Mouse (Mus musculus) MEL (cell line): ENCODE data around the gene Pidd1. TPM values are rescaled to one million over a fixed set of nuclear protein-coding genes. Genes with fewer than 3 reads are reported as not detected.
A peak's percentile ranks its signal among the peaks of the same experiment; 100 is the strongest.

Experiments used
- DNase-seq: peaks from one replicate; pipeline ENCODE4 v3.0.0; 2011; ENCODE audit warnings: low read depth, low spot score
- H3K27ac ChIP-seq: 2 replicates; pipeline ENCODE4 v1.5.1; 2012; ENCODE audit warnings: low read depth, mild to moderate bottlenecking, control low read depth, low read length, moderate library complexity; ENCODE audit not compliant: control insufficient read depth
- H3K27me3 ChIP-seq, 2 experiments: fragments of 150-350 bp in 1 of 2; sonication (generic) in 1 of 2; 2 replicates each; pipeline ENCODE4 v1.6.1; 2012; ENCODE audit warnings: low read length in 2 of 2, mild to moderate bottlenecking in 2 of 2, improper control_type of control experiment in 1 of 2, moderate library complexity in 1 of 2; ENCODE audit not compliant: insufficient read depth in 2 of 2, control insufficient read depth in 1 of 2
- H3K36me3 ChIP-seq, 2 experiments: 2 replicates each; pipeline ENCODE4 v1.6.1; 2012 to 2014; ENCODE audit warnings: low read length in 2 of 2, improper control_type of control experiment in 1 of 2, inconsistent platforms in 1 of 2, mild to moderate bottlenecking in 1 of 2; ENCODE audit not compliant: insufficient read depth in 2 of 2, control insufficient read depth in 1 of 2
- H3K4me1 ChIP-seq, 2 experiments: fragments of 150-350 bp in 1 of 2; sonication (generic) in 1 of 2; 2 replicates each; pipeline ENCODE4 v1.6.1; 2012; ENCODE audit warnings: low read length in 2 of 2, improper control_type of control experiment in 1 of 2, mild to moderate bottlenecking in 1 of 2; ENCODE audit not compliant: insufficient read depth in 2 of 2, control insufficient read depth in 1 of 2
- H3K4me3 ChIP-seq, 2 experiments: fragments of 150-350 bp in 1 of 2; sonication (generic) in 1 of 2; 2 replicates each; pipeline ENCODE4 v1.5.1; 2012; ENCODE audit warnings: low read depth in 2 of 2, low read length in 2 of 2, mild to moderate bottlenecking in 2 of 2, moderate library complexity in 2 of 2, control low read depth in 1 of 2, improper control_type of control experiment in 1 of 2; ENCODE audit not compliant: control insufficient read depth in 1 of 2, insufficient read depth in 1 of 2
- H3K79me2 ChIP-seq: 2 replicates; pipeline ENCODE4 v1.6.1; 2012; ENCODE audit warnings: mild to moderate bottlenecking, low read length, moderate library complexity; ENCODE audit not compliant: control insufficient read depth, poor library complexity, insufficient read depth
- H3K9ac ChIP-seq: 2 replicates; pipeline ENCODE4 v1.6.1; 2012; ENCODE audit warnings: low read depth, mild to moderate bottlenecking, control low read depth, low read length, moderate library complexity; ENCODE audit not compliant: control insufficient read depth, poor library complexity, severe bottlenecking
- H3K9me3 ChIP-seq: fragments of 150-350 bp; sonication (generic); replicated peaks from 2 replicates; pipeline ENCODE4 v1.6.1; 2012; ENCODE audit warnings: mild to moderate bottlenecking, low read length, improper control_type of control experiment, moderate library complexity; ENCODE audit not compliant: insufficient read depth
- BHLHE40 ChIP-seq: IDR thresholded peaks from 2 replicates; pipeline ENCODE4 v1.6.1; 2012; ENCODE audit warnings: low read depth, mild to moderate bottlenecking, inconsistent platforms, low read length, improper control_type of control experiment, borderline replicate concordance
- CHD1 ChIP-seq: IDR thresholded peaks from 2 replicates; pipeline ENCODE4 v1.6.1; 2012; ENCODE audit warnings: low read depth, mild to moderate bottlenecking, inconsistent platforms, low read length, improper control_type of control experiment
- CHD2 ChIP-seq: IDR thresholded peaks from 2 replicates; pipeline ENCODE4 v1.6.1; 2011; ENCODE audit warnings: low read length, improper control_type of control experiment
- CTCF ChIP-seq, 3 experiments: IDR thresholded peaks in 2 of 3; conservative IDR thresholded peaks in 1 of 3; 2 replicates each; pipeline ENCODE4 v1.5.1; 2011 to 2012; ENCODE audit warnings: low read length in 3 of 3, low read depth in 2 of 3, mild to moderate bottlenecking in 2 of 3, improper control_type of control experiment in 1 of 3, inconsistent platforms in 1 of 3, mixed read lengths in 1 of 3, moderate library complexity in 1 of 3; ENCODE audit not compliant: control insufficient read depth in 1 of 3, insufficient read depth in 1 of 3, poor library complexity in 1 of 3, severe bottlenecking in 1 of 3
- E2F4 ChIP-seq: IDR thresholded peaks from 2 replicates; pipeline ENCODE4 v1.6.1; 2011; ENCODE audit warnings: low read depth, low read length, improper control_type of control experiment, borderline replicate concordance
- ELF1 ChIP-seq: IDR thresholded peaks from 2 replicates; pipeline ENCODE4 v1.6.1; 2014; ENCODE audit warnings: low read depth, mild to moderate bottlenecking, inconsistent platforms, low read length, improper control_type of control experiment, moderate library complexity
- EP300 ChIP-seq, 2 experiments: IDR thresholded peaks; 2 replicates each; pipeline ENCODE4 v1.6.1; 2011; ENCODE audit warnings: improper control_type of control experiment in 2 of 2, low read length in 2 of 2, low read depth in 1 of 2, mild to moderate bottlenecking in 1 of 2
- ETS1 ChIP-seq: IDR thresholded peaks from 2 replicates; pipeline ENCODE4 v1.6.1; 2012; ENCODE audit warnings: low read depth, mild to moderate bottlenecking, inconsistent platforms, low read length, improper control_type of control experiment, moderate library complexity
- GABPA ChIP-seq: IDR thresholded peaks from 2 replicates; pipeline ENCODE4 v1.6.1; 2012; ENCODE audit warnings: low read depth, mild to moderate bottlenecking, inconsistent platforms, low read length, improper control_type of control experiment, moderate library complexity
- GATA1 ChIP-seq: IDR thresholded peaks from 2 replicates; pipeline ENCODE4 v1.6.1; 2011; ENCODE audit warnings: low read depth, low read length, improper control_type of control experiment
- HCFC1 ChIP-seq: IDR thresholded peaks from 2 replicates; pipeline ENCODE4 v1.6.1; 2012; ENCODE audit warnings: low read depth, mild to moderate bottlenecking, inconsistent platforms, low read length, improper control_type of control experiment, moderate library complexity
- KAT2A ChIP-seq: conservative IDR thresholded peaks from 2 replicates; pipeline ENCODE4 v1.6.1; 2012; ENCODE audit warnings: low read depth, low read length, improper control_type of control experiment, inconsistent platforms
- MAFK ChIP-seq: IDR thresholded peaks from 2 replicates; pipeline ENCODE4 v1.6.1; 2011; ENCODE audit warnings: low read depth, mild to moderate bottlenecking, low read length, improper control_type of control experiment, borderline replicate concordance
- MAX ChIP-seq: IDR thresholded peaks from 2 replicates; pipeline ENCODE4 v1.6.1; 2011; ENCODE audit warnings: low read length, improper control_type of control experiment
- MAZ ChIP-seq: IDR thresholded peaks from 2 replicates; pipeline ENCODE4 v1.6.1; 2012; ENCODE audit warnings: low read depth, mild to moderate bottlenecking, inconsistent platforms, low read length, improper control_type of control experiment
- MEF2A ChIP-seq: IDR thresholded peaks from 2 replicates; pipeline ENCODE4 v1.6.1; 2014; ENCODE audit warnings: low read depth, mild to moderate bottlenecking, inconsistent platforms, low read length, improper control_type of control experiment; ENCODE audit not compliant: poor library complexity, insufficient replicate concordance, severe bottlenecking; ENCODE audit errors: extremely low read depth
- MXI1 ChIP-seq: IDR thresholded peaks from 2 replicates; pipeline ENCODE4 v1.6.1; 2011; ENCODE audit warnings: mild to moderate bottlenecking, low read depth, low read length, improper control_type of control experiment
- MYB ChIP-seq: IDR thresholded peaks from 2 replicates; pipeline ENCODE4 v1.6.1; 2011; ENCODE audit warnings: mild to moderate bottlenecking, low read depth, low read length, improper control_type of control experiment
- MYC ChIP-seq: IDR thresholded peaks from 2 replicates; pipeline ENCODE4 v1.6.1; 2011; ENCODE audit warnings: low read depth, mild to moderate bottlenecking, low read length, improper control_type of control experiment, moderate library complexity
- NELFE ChIP-seq: IDR thresholded peaks from 2 replicates; pipeline ENCODE4 v1.6.1; 2011; ENCODE audit warnings: low read depth, low read length, improper control_type of control experiment
- NRF1 ChIP-seq: IDR thresholded peaks from 2 replicates; pipeline ENCODE4 v1.6.1; 2014; ENCODE audit warnings: low read depth, mild to moderate bottlenecking, inconsistent platforms, low read length, improper control_type of control experiment, moderate library complexity; ENCODE audit not compliant: poor library complexity, insufficient read depth, severe bottlenecking
- POLR2A ChIP-seq, 2 experiments: IDR thresholded peaks; 2 replicates each; pipeline ENCODE4 v1.6.1; 2011 to 2012; ENCODE audit warnings: low read length in 2 of 2, mild to moderate bottlenecking in 2 of 2, control low read depth in 1 of 2, improper control_type of control experiment in 1 of 2, low read depth in 1 of 2, moderate library complexity in 1 of 2; ENCODE audit not compliant: control insufficient read depth in 1 of 2, insufficient read depth in 1 of 2, poor library complexity in 1 of 2
- POLR2AphosphoS2 ChIP-seq: IDR thresholded peaks from 2 replicates; pipeline ENCODE4 v1.6.1; 2011; ENCODE audit warnings: low read length, improper control_type of control experiment
- POLR2AphosphoS5 ChIP-seq: IDR thresholded peaks from 2 replicates; pipeline ENCODE4 v1.6.1; 2012; ENCODE audit warnings: low read depth, borderline replicate concordance, mild to moderate bottlenecking, inconsistent platforms, low read length, moderate library complexity, mixed read lengths
- RAD21 ChIP-seq: IDR thresholded peaks from 2 replicates; pipeline ENCODE4 v1.6.1; 2011; ENCODE audit warnings: mild to moderate bottlenecking, low read depth, low read length, improper control_type of control experiment
- RCOR1 ChIP-seq: IDR thresholded peaks from 2 replicates; pipeline ENCODE4 v1.6.1; 2012; ENCODE audit warnings: low read depth, mild to moderate bottlenecking, inconsistent platforms, low read length, improper control_type of control experiment
- SIN3A ChIP-seq: IDR thresholded peaks from 2 replicates; pipeline ENCODE4 v1.6.1; 2012; ENCODE audit warnings: low read length, improper control_type of control experiment, inconsistent platforms
- SMC3 ChIP-seq: IDR thresholded peaks from 2 replicates; pipeline ENCODE4 v1.6.1; 2011; ENCODE audit warnings: low read depth, low read length, improper control_type of control experiment
- TAL1 ChIP-seq: IDR thresholded peaks from 2 replicates; pipeline ENCODE4 v1.6.1; 2012; ENCODE audit warnings: mild to moderate bottlenecking, inconsistent platforms, low read length, moderate library complexity, mixed read lengths
- TBP ChIP-seq: IDR thresholded peaks from 2 replicates; pipeline ENCODE4 v1.8.0; 2011; ENCODE audit warnings: low read depth, low read length, improper control_type of control experiment
- TCF12 ChIP-seq: IDR thresholded peaks from 2 replicates; pipeline ENCODE4 v1.6.1; 2014; ENCODE audit warnings: low read depth, mild to moderate bottlenecking, inconsistent platforms, low read length, improper control_type of control experiment, moderate library complexity
- UBTF ChIP-seq: IDR thresholded peaks from 2 replicates; pipeline ENCODE4 v1.6.1; 2012; ENCODE audit warnings: low read depth, mild to moderate bottlenecking, inconsistent platforms, low read length, improper control_type of control experiment, moderate library complexity, borderline replicate concordance; ENCODE audit not compliant: insufficient read depth
- USF1 ChIP-seq: IDR thresholded peaks from 2 replicates; pipeline ENCODE4 v1.6.1; 2014; ENCODE audit warnings: low read depth, mild to moderate bottlenecking, inconsistent platforms, low read length, improper control_type of control experiment, moderate library complexity
- USF2 ChIP-seq, 2 experiments: IDR thresholded peaks; 2 replicates each; pipeline ENCODE4 v1.6.1; 2011 to 2012; ENCODE audit warnings: improper control_type of control experiment in 2 of 2, low read length in 2 of 2, borderline replicate concordance in 1 of 2, inconsistent platforms in 1 of 2, low read depth in 1 of 2, mild to moderate bottlenecking in 1 of 2; ENCODE audit not compliant: insufficient read depth in 1 of 2
- ZC3H11A ChIP-seq: IDR thresholded peaks from 2 replicates; pipeline ENCODE4 v1.6.1; 2012; ENCODE audit warnings: low read depth, mild to moderate bottlenecking, inconsistent platforms, low read length, improper control_type of control experiment
- ZMIZ1 ChIP-seq: IDR thresholded peaks from 2 replicates; pipeline ENCODE4 v1.6.1; 2012; ENCODE audit warnings: low read depth, mild to moderate bottlenecking, inconsistent platforms, low read length, improper control_type of control experiment, moderate library complexity
- ZNF384 ChIP-seq: IDR thresholded peaks from 2 replicates; pipeline ENCODE4 v1.6.1; 2012; ENCODE audit warnings: low read depth, mild to moderate bottlenecking, inconsistent platforms, low read length, improper control_type of control experiment
- polyA plus RNA-seq, 2 experiments: library from polyadenylated mRNA; stranded (reverse) in 1 of 2; unstranded in 1 of 2; fragments of >175 nt in 1 of 2; fragments of >200 nt in 1 of 2; gene quantifications; 2 replicates each; pipeline versions ENCODE4 v1.2.1 to v1.2.4; 2012; ENCODE audit warnings: low replicate concordance in 2 of 2, low read depth in 1 of 2; ENCODE audit not compliant: insufficient read length in 2 of 2, insufficient read depth in 1 of 2, missing spikeins in 1 of 2
- total RNA-seq: library from RNA; depleted of rRNA; stranded (reverse); fragments of 300-350 nt; gene quantifications from 2 replicates; pipeline ENCODE4 v1.2.3, GENCODE M21; 2012; rRNA removed

The Pidd1 gene
- total RNA-seq (5.0 and 6.4 TPM in 2 replicates), polyA plus RNA-seq (10 to 100 TPM in 1 of 2 experiments, not detected in 1; 27.2 TPM)

GRCm38 (mm10) chr7:141443828-141444237, at the start of gene Pidd1:
TSS of gene Pidd1 (minus strand) at chr7:141444025.
- DNase-seq, result peak; percentile 91
- H3K79me2 ChIP-seq, result peaks cover 36% of the 10 kb centered on the region
- peaks cover 0 to 19% of the 10 kb centered on the region in 2 experiments; a peak in 2 of 4 replicates for H3K4me1 ChIP-seq
- H3K9me3 ChIP-seq, result no peaks in the 10 kb centered on the region
- H3K27ac ChIP-seq, result peak within 1 kb of the TSS; percentile 84
- H3K27me3 ChIP-seq, result no peaks in the 10 kb centered on the region
- peak within 1 kb of the TSS; percentile 88 for H3K9ac ChIP-seq
- peaks cover 8 to 18% of the 10 kb centered on the region in 2 experiments for H3K36me3 ChIP-seq
- H3K4me3 ChIP-seq, result peak within 1 kb of the TSS; percentile 62 to 85
- TF ChIP-seq ELF1 (peak; percentile 90), CHD2 (no peak), POLR2A (IDR thresholded peaks at IDR 0.05; ENCODE audit: control insufficient read depth in 1 of 2, insufficient read depth in 1 of 2, low read depth in 1 of 2, low read length in 2 of 2, poor library complexity in 1 of 2) (peak; percentile 66 to 91; a peak in 3 of 4 replicates), GABPA (no peak), TCF12 (peak; percentile 63), MAZ (no peak; the same call in 1 of the 2 replicates), MEF2A (no peak), MAFK (no peak), NELFE (peak; percentile 79), SMC3 (no peak), RAD21 (no peak), MYB (no peak), MAX (peak; percentile 80), USF2 (IDR thresholded peaks at IDR 0.05; ENCODE audit: borderline replicate concordance in 1 of 2, insufficient read depth in 1 of 2, low read depth in 1 of 2, low read length in 2 of 2) (no peak), TBP (peak; percentile 77), MYC (peak; percentile 83; the same call in 1 of the 2 replicates), UBTF (no peak), SIN3A (peak; percentile 82), KAT2A (no peak; the same call in 1 of the 2 replicates), ZMIZ1 (0 out of 2 replicates have a peak, but pooled peaks have one; percentile 41), E2F4 (peak; percentile 99), POLR2AphosphoS5 (no peak), ETS1 (no peak), CHD1 (no peak), USF1 (no peak), CTCF (IDR thresholded peaks at IDR 0.05 in 2 of 3, conservative IDR thresholded peaks at IDR 0.05 in 1 of 3; ENCODE audit: control insufficient read depth in 1 of 3, insufficient read depth in 1 of 3, low read depth in 2 of 3, low read length in 3 of 3, poor library complexity in 1 of 3, severe bottlenecking in 1 of 3) (no peak), MXI1 (peak; percentile 90), RCOR1 (no peak), NRF1 (no peak), GATA1 (no peak), POLR2AphosphoS2 (peak; percentile 81), ZC3H11A (no peak), TAL1 (no peak), ZNF384 (no peak), EP300 (IDR thresholded peaks at IDR 0.05; ENCODE audit: low read depth in 1 of 2, low read length in 2 of 2) (no peak), HCFC1 (peak; percentile 76), BHLHE40 (no peak)
